Mouse (Mus musculus) layer of hippocampus, adult 2 months (tissue): ENCODE measurements at regions not wholly inside any gene's neighbourhood (a gene's known extent, or its start where the extent isn't known, plus 50 kb on each side); places are given as distances from the start of the nearest gene placed in this dataset.

ENCODE experiments used
- DNase-seq, 2 experiments: peaks; one replicate each; pipeline ENCODE4 v3.0.0; 2022; ENCODE audit warnings: low spot score in 2 of 2
- H3K27ac ChIP-seq: fragments of 200-600 bp; 2 replicates; pipeline ENCODE4 v1.8.1; 2022
- H3K4me3 ChIP-seq: fragments of 200-600 bp; 2 replicates; pipeline ENCODE4 v1.8.1; 2022; ENCODE audit warnings: mild to moderate bottlenecking
- CTCF ChIP-seq: fragments of 200-600 bp; conservative IDR thresholded peaks from 2 replicates; pipeline ENCODE4 v1.8.1; 2022; ENCODE audit warnings: antibody characterized with exemption, mild to moderate bottlenecking, moderate library complexity

- Histone ChIP-seq H3K27ac (no peak overlapping the region), H3K4me3 (no peak overlapping the region)
- no peak for TF ChIP-seq CTCF
- no peak for DNase-seq
Observed at GRCm38 (mm10) chr8:8418525-8418924, 242.5 kb downstream of the Efnb2 start.

GRCm38 (mm10) chr8:8416092-8416701 is 244.8 kb downstream of the Efnb2 start:
- Histone ChIP-seq H3K4me3 (no peak overlapping the region), H3K27ac (no peak overlapping the region)
- DNase-seq: peak; percentile 18 to 34
- no peak for TF ChIP-seq CTCF

GRCm38 (mm10) chr8:8407357-8407756 is 253.7 kb downstream of the Efnb2 start:
- no peak for DNase-seq
- Histone ChIP-seq H3K4me3 (no peak overlapping the region), H3K27ac (no peak overlapping the region)
- no peak for TF ChIP-seq CTCF

- TF ChIP-seq CTCF: no peak
- DNase-seq: no peak
- Histone ChIP-seq H3K4me3 (no peak overlapping the region), H3K27ac (no peak overlapping the region)
Observed at GRCm38 (mm10) chr8:8403410-8403809, 257.6 kb downstream of the Efnb2 start.

GRCm38 (mm10) chr8:8392303-8392702 is 268.7 kb downstream of the Efnb2 start:
- H3K27ac ChIP-seq: no peak overlapping the region
- peak in 1 of 2 experiments; percentile 53 for DNase-seq
- no peak overlapping the region for H3K4me3 ChIP-seq
- no peak for TF ChIP-seq CTCF

- Histone ChIP-seq H3K4me3 (no peak overlapping the region), H3K27ac (no peak overlapping the region)
- no peak for TF ChIP-seq CTCF
- DNase-seq: no peak
Observed at GRCm38 (mm10) chr8:8391321-8391720, 269.7 kb downstream of the Efnb2 start.

GRCm38 (mm10) chr8:8378248-8378647 is 282.8 kb downstream of the Efnb2 start:
- Histone ChIP-seq H3K27ac (no peak overlapping the region), H3K4me3 (no peak overlapping the region)
- TF ChIP-seq CTCF: no peak
- DNase-seq: no peak

- no peak for DNase-seq
- TF ChIP-seq CTCF: no peak
- no peak overlapping the region for H3K27ac ChIP-seq
- H3K4me3 ChIP-seq: no peak overlapping the region
Observed at GRCm38 (mm10) chr8:8376791-8377190, 284.3 kb downstream of the Efnb2 start.

- no peak overlapping the region for H3K27ac ChIP-seq
- no peak overlapping the region for H3K4me3 ChIP-seq
- no peak for DNase-seq
- TF ChIP-seq CTCF: no peak
Observed at GRCm38 (mm10) chr8:8376379-8376778, 284.7 kb downstream of the Efnb2 start.

GRCm38 (mm10) chr8:8367282-8367871 is 293.7 kb downstream of the Efnb2 start:
- TF ChIP-seq CTCF: no peak
- Histone ChIP-seq H3K27ac (no peak overlapping the region), H3K4me3 (no peak overlapping the region)
- no peak for DNase-seq

- Histone ChIP-seq H3K27ac (no peak overlapping the region), H3K4me3 (no peak overlapping the region)
- no peak for TF ChIP-seq CTCF
- DNase-seq: no peak
Observed at GRCm38 (mm10) chr8:8361941-8362537, 299.0 kb downstream of the Efnb2 start.

GRCm38 (mm10) chr8:8360586-8360985 is 300.5 kb downstream of the Efnb2 start:
- Histone ChIP-seq H3K27ac (no peak overlapping the region), H3K4me3 (no peak overlapping the region)
- TF ChIP-seq CTCF: no peak
- no peak for DNase-seq

GRCm38 (mm10) chr8:8354977-8355376 is 306.1 kb downstream of the Efnb2 start:
- no peak for TF ChIP-seq CTCF
- no peak for DNase-seq
- H3K27ac ChIP-seq: no peak overlapping the region
- no peak overlapping the region for H3K4me3 ChIP-seq

- Histone ChIP-seq H3K4me3 (no peak overlapping the region), H3K27ac (no peak overlapping the region)
- DNase-seq: no peak
- TF ChIP-seq CTCF: no peak
Observed at GRCm38 (mm10) chr8:8344661-8345060, 316.4 kb downstream of the Efnb2 start.
